Mouse (Mus musculus) spleen, postnatal 10 days (tissue): ENCODE measurements around the gene Capn9.

Experiments
- DNase-seq, 2 experiments: peaks; one replicate each; pipeline ENCODE4 v3.0.0; 2021 to 2022; ENCODE audit warnings: low spot score in 2 of 2

The Capn9 gene

GRCm38 (mm10) chr8:124575811-124576210, at the start of gene Capn9:
Capn9 (plus strand) TSS chr8:124576111.
- no peak for DNase-seq

GRCm38 (mm10) chr8:124526261-124526660, 49.6 kb upstream of the Capn9 start:
- DNase-seq = no peak

- DNase-seq = no peak
Observed at GRCm38 (mm10) chr8:124530076-124530475, 45.8 kb upstream of the Capn9 start.

- no peak for DNase-seq
Observed at GRCm38 (mm10) chr8:124530556-124530955, 45.4 kb upstream of the Capn9 start.

GRCm38 (mm10) chr8:124530996-124531395, 44.9 kb upstream of the Capn9 start:
- no peak for DNase-seq

- no peak for DNase-seq
Observed at GRCm38 (mm10) chr8:124532626-124533025, 43.3 kb upstream of the Capn9 start.

- no peak for DNase-seq
Observed at GRCm38 (mm10) chr8:124535451-124535850, 40.5 kb upstream of the Capn9 start.

GRCm38 (mm10) chr8:124540906-124541305, 35.0 kb upstream of the Capn9 start:
- DNase-seq = no peak

GRCm38 (mm10) chr8:124542001-124542400, 33.9 kb upstream of the Capn9 start:
- no peak for DNase-seq

GRCm38 (mm10) chr8:124543272-124543671, 32.6 kb upstream of the Capn9 start:
- no peak for DNase-seq

- DNase-seq = no peak
Observed at GRCm38 (mm10) chr8:124546371-124546770, 29.5 kb upstream of the Capn9 start.

GRCm38 (mm10) chr8:124546815-124547214, 29.1 kb upstream of the Capn9 start:
- DNase-seq = no peak

- no peak for DNase-seq
Observed at GRCm38 (mm10) chr8:124547269-124547668, 28.6 kb upstream of the Capn9 start.

- DNase-seq = no peak
Observed at GRCm38 (mm10) chr8:124548187-124548586, 27.7 kb upstream of the Capn9 start.

GRCm38 (mm10) chr8:124551011-124551661, 24.8 kb upstream of the Capn9 start:
- DNase-seq = no peak

GRCm38 (mm10) chr8:124555113-124555750, 20.7 kb upstream of the Capn9 start:
- no peak for DNase-seq

GRCm38 (mm10) chr8:124556164-124556563, 19.7 kb upstream of the Capn9 start:
- DNase-seq = no peak

- DNase-seq = no peak
Observed at GRCm38 (mm10) chr8:124556658-124557057, 19.3 kb upstream of the Capn9 start.

- DNase-seq = no peak
Observed at GRCm38 (mm10) chr8:124557476-124557875, 18.4 kb upstream of the Capn9 start.

GRCm38 (mm10) chr8:124567126-124567525, 8.8 kb upstream of the Capn9 start:
- no peak for DNase-seq

GRCm38 (mm10) chr8:124567584-124567983, 8.3 kb upstream of the Capn9 start:
- DNase-seq = no peak

GRCm38 (mm10) chr8:124569100-124569499, 6.8 kb upstream of the Capn9 start:
- no peak for DNase-seq

- DNase-seq = no peak
Observed at GRCm38 (mm10) chr8:124569593-124569992, 6.3 kb upstream of the Capn9 start, which contains the start of gene Agt. Agt (minus strand) TSS chr8:124569706.
